Mouse (Mus musculus) adrenal gland, adult (tissue): ENCODE data around the gene Sgo1.

Source experiments
- DNase-seq, 2 experiments: peaks; one replicate each; pipeline ENCODE4 v3.0.0; 2022 to 2023; ENCODE audit warnings: low spot score in 1 of 2; ENCODE audit not compliant: inconsistent age in 2 of 2

Sgo1 gene

DNA sequence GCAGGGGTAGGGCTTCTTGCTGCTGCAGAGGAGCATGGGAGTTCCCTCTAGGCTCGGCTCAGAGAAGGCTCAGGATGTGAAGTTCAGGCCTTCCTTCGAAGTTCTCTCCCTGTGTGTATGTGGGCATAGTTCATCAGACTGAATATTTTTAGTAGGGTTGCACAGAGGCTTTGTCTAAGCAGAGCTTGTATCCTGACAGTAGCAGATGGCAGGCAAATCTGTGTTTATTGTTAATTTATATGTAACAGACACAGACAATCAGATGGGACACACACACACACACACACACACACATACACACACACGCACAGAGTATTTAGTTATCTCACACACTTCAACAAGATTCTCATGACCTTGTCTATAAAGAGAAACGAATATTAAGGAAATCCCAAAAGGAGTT lies 34.5 kb downstream of the Sgo1 start:
- DNase-seq = no peak

DNA sequence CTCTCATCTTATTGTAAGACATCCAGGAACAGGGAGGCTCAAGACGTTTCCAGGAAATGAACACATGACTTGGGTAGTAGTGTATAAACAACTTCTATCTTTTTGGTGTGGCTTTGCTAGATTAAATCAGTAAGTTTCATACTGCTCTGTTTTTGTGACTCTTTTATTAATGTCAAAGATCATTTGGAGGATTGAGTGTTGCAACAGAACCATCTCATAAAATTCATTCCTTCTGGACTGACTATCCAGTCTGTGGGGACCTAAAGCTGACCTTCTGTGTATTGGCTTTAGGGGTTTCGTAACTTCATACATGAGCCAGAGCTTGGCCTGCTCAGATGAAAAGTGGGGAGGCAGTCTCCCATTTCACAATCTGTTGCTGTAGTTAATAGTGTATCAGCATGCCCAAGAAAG lies 38.9 kb downstream of the Sgo1 start:
- peak; percentile 39 to 80 for DNase-seq

DNA sequence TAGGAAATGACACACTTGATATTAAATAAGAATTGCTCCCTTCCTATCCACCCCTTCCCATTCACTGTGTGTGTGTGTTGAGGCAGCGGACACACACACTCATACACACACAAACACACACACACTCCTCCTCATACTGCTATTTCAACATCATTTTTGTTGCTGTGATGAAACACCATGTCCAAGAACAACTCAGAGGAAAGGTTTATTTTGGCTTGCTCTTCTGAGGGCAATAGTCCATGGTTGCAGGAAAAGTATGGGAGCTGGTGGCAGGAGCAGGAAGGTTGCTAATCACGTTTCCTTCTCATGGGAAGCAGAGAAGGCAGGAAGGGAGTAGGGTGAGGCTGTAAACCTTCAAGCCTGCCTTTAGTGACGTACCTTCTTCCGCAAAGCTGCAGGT lies 45.8 kb downstream of the Sgo1 start:
- no peak for DNase-seq

DNA sequence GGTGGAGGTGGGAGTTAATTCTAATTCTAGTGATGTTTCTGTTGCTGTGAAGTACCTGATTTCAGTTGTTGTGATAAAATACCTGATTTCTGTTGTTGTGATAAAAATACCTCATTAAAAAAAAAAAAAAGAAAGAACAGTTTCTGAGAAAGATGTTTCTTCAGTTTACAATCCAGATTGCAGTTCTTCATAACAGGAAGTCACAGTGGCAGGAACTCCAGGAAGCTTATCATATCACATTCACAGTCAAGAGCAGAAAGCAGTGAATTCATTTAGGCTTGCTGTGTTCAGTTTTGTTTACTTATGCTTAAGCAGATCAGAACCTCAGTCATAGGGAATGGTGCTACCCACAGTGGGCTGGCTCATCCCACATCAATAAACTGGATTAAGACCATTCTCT lies 57.8 kb downstream of the Sgo1 start:
- DNase-seq = no peak

DNA sequence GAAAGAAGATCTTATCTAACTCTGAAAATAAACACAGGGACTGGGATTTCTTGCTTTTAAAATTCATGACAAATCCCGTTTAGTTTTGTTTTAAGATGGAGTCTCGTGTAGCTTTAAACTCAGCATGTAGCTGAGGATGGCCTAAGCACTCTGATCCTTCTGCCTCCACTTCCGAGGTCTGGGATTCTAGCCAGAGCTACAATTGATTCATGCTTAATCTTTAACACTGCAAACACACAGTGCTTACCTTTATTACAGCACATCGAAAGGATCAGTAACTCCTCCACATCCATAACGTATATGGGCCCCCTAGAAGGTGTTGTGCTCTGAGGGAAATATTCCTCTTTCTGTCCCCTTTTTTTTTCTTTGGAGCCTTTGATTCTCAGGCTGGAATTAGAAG lies 61.0 kb downstream of the Sgo1 start:
- DNase-seq = no peak

DNA sequence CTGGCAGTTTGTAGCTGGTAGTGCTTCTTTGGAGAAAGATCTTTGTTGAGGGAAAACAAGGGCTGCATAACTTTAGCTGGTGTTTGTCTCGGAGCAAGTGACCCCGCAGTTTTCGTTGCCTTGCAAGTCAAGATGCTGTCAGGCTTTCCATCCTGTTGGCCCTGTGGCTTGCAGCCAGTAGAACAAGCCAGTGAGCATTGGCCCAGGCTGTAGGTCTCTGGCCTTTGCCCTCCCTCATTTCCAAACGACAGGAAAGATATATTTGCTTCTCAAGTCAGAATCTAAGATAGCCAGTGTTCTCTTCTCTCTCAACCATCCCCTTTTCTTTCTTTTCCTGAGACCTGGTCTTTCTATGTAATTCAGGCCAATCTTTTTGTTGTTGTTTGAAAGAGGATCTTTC lies 61.6 kb downstream of the Sgo1 start:
- DNase-seq = peak in 1 of 2 experiments; percentile 59

DNA sequence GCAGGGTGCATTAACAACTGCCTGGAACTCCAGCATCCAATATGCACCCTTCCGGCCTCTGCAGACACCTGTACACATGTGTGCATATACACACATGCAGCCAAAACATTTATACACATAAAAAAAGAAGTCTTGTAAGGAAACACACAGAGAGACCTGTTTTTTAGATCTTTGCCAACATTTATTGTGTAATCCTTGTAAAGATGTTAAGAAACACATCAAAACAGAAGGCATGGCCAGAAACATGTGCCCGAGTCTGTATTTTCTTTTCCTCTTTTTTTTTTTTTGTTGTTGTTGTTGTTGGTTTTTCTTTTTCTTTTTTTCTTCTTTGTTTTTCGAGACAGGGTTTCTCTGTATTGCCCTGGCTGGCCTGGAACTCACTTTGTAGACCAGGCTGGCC lies 63.0 kb downstream of the Sgo1 start:
- no peak for DNase-seq
